Comparison of ENCODE assay signal across 13 mouse cellular contexts in the genomic region with DNA sequence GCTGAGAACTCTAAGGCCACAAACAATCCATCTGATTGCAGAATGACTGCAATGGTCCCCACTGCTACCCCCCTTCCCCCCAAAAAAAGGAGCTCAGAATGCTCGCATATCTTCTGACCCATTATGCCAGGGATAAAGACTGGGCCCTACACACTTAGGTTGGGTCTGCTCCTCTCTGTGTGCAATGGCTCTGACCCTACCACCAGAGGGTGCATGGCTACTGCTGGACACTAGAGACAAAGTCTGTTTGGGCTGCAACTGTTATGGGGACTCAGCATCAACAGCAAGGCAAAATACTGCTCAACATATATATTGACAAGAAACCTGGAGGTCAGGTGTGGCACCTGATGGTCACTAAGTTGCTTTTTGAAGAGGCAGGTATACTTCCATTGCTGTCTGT. TPM values are rescaled to one million over a fixed set of nuclear protein-coding genes. Genes with fewer than 3 reads are reported as not detected.
DNase-seq lines count a peak whose midpoint lies in the region; ATAC-seq and TF ChIP-seq lines count a peak whose summit lies in the region.
"Had no signal": no experiment of that assay in that cellular context is flagged by ENCODE, and none has a peak within 500 bp of the region (broad histone marks: within the 10 kb centered on the region; RNA-seq: fewer than 3 reads in every experiment).

No protein-coding gene starts in this region.

- TF ChIP-seq POLR2A in bone marrow, adult 2 months (IDR thresholded peaks at IDR 0.05; ENCODE audit: borderline replicate concordance, control insufficient read depth, low read depth, low read length) = no peak

- no peak overlapping the region for H3K9ac ChIP-seq in kidney, postnatal 0 days (ENCODE audit: low read depth, low read length)
- H3K9ac ChIP-seq in hindbrain, embryonic 11.5 days (ENCODE audit: low read depth, low read length) = no peak overlapping the region
- H3K9ac ChIP-seq: hindbrain, embryonic 15.5 days; neural tube, embryonic 12.5 days had no signal

- H3K27me3 ChIP-seq in kidney, postnatal 0 days (ENCODE audit: insufficient read depth, low read length) = no peaks in the 10 kb centered on the region
- H3K27me3 ChIP-seq in splenic B cell, adult 2 months (ENCODE audit: control insufficient read depth, insufficient read depth, low read length, poor library complexity, severe bottlenecking) = no peaks in the 10 kb centered on the region
- H3K27me3 ChIP-seq in hindbrain, embryonic 11.5 days (ENCODE audit: control insufficient read depth, insufficient read depth, low read length) = no peaks in the 10 kb centered on the region
- H3K27me3 ChIP-seq: hindbrain, embryonic 15.5 days; neural tube, embryonic 12.5 days had no signal

- DNase-seq in kidney, postnatal 0 days (ENCODE audit: low spot score) = peak; percentile 23
- DNase-seq in kidney, adult 11 months = no peak
- DNase-seq in thymus, postnatal 25 days = peak; percentile 3
- DNase-seq in thymus, postnatal 10 days (ENCODE audit: low spot score in 2 of 2) = no peak
- peak; percentile 21 for DNase-seq in splenic B cell, adult 2 months (ENCODE audit: low read depth, low spot score)
- no peak for DNase-seq in hindbrain, embryonic 11.5 days (ENCODE audit: low spot score)
- DNase-seq: cerebellum, adult 9-10 months; layer of hippocampus, postnatal 36 days; lung, postnatal 10 days had no signal

- no peak overlapping the region for H3K4me2 ChIP-seq in kidney, postnatal 0 days (ENCODE audit: low read length)
- H3K4me2 ChIP-seq in hindbrain, embryonic 11.5 days (replicated peaks; ENCODE audit: low read depth, low read length) = no peak overlapping the region
- H3K4me2 ChIP-seq: hindbrain, embryonic 15.5 days; neural tube, embryonic 12.5 days had no signal

- no peak overlapping the region for H3K27ac ChIP-seq in kidney, postnatal 0 days
- H3K27ac ChIP-seq in bone marrow, adult 2 months (ENCODE audit: control insufficient read depth, insufficient read depth, low read depth, low read length, poor library complexity) = no peak overlapping the region
- H3K27ac ChIP-seq in hindbrain, embryonic 11.5 days (ENCODE audit: low read depth, low read length) = no peak overlapping the region
- H3K27ac ChIP-seq: hindbrain, embryonic 15.5 days; neural tube, embryonic 12.5 days had no signal

- no peaks in the 10 kb centered on the region for H3K4me1 ChIP-seq in kidney, postnatal 0 days (replicated peaks; ENCODE audit: insufficient read depth, low read length)
- no peaks in the 10 kb centered on the region for H3K4me1 ChIP-seq in bone marrow, adult 2 months (ENCODE audit: control insufficient read depth, insufficient read depth, low read length)
- H3K4me1 ChIP-seq in hindbrain, embryonic 11.5 days (replicated peaks; ENCODE audit: control insufficient read depth, insufficient read depth, low read length) = no peaks in the 10 kb centered on the region
- H3K4me1 ChIP-seq: hindbrain, embryonic 15.5 days; neural tube, embryonic 12.5 days had no signal

- no peak for ATAC-seq in kidney, postnatal 0 days (replicated peaks; ENCODE audit: low FRiP score, low read depth)
- no peak for ATAC-seq in megakaryocyte, adult 5-6 weeks (ENCODE audit: poor library complexity, severe bottlenecking)
- ATAC-seq in hindbrain, embryonic 11.5 days (ENCODE audit: low FRiP score) = no peak

- WGBS in kidney, postnatal 0 days = 92% methylated on average over 1 of the region's 1 CpGs
- 100% methylated on average over 1 of the region's 1 CpGs for WGBS in bone marrow, adult 2 months
- 90% methylated on average over 1 of the region's 1 CpGs for WGBS in hindbrain, embryonic 11.5 days

- H3K36me3 ChIP-seq in kidney, postnatal 0 days (ENCODE audit: insufficient read depth, low read length) = peaks cover 7% of the 10 kb centered on the region; the same call in 1 of the 2 replicates
- no peaks in the 10 kb centered on the region for H3K36me3 ChIP-seq in splenic B cell, adult 2 months (ENCODE audit: control insufficient read depth, insufficient read depth, low read length, poor library complexity, severe bottlenecking)
- H3K36me3 ChIP-seq in hindbrain, embryonic 11.5 days (ENCODE audit: control insufficient read depth, insufficient read depth, low read length) = no peaks in the 10 kb centered on the region

- H3K4me3 ChIP-seq in kidney, postnatal 0 days (replicated peaks; ENCODE audit: low read depth, low read length) = no peak overlapping the region
- H3K4me3 ChIP-seq in bone marrow, adult 2 months (replicated peaks; ENCODE audit: control insufficient read depth, low read depth, low read length) = no peak overlapping the region
- H3K4me3 ChIP-seq in hindbrain, embryonic 11.5 days (ENCODE audit: low read depth, low read length) = no peak overlapping the region
- H3K4me3 ChIP-seq: hindbrain, embryonic 15.5 days; neural tube, embryonic 12.5 days had no signal

- H3K9me3 ChIP-seq in kidney, postnatal 0 days (replicated peaks; ENCODE audit: low read length) = no peaks in the 10 kb centered on the region
- no peaks in the 10 kb centered on the region for H3K9me3 ChIP-seq in hindbrain, embryonic 11.5 days (ENCODE audit: control insufficient read depth, low read length)
- H3K9me3 ChIP-seq: hindbrain, embryonic 15.5 days; neural tube, embryonic 12.5 days had no signal

- TF ChIP-seq CTCF in kidney, postnatal 0 days (IDR thresholded peaks at IDR 0.05; ENCODE audit: low read depth) = peak; percentile 66
- TF ChIP-seq CTCF in bone marrow, adult 2 months (IDR thresholded peaks at IDR 0.05; ENCODE audit: control insufficient read depth, insufficient read depth, low read length) = peak; percentile 14; the same call in 1 of the 2 replicates

RNA-seq across cellular contexts. Expression of gene Tmtc4, which starts 32.9 kb away (rescaled TPM):
- 25.8 and 28.4 TPM in 2 replicates for polyA plus RNA-seq in kidney, postnatal 0 days (2015; fragmentation: Nextera tagmentation; extraction: Ambion mirVana)
- polyA plus RNA-seq in bone marrow, adult 2 months (2011; ENCODE audit: insufficient read depth, insufficient read length, low replicate concordance, missing spikeins) = 3.4 TPM in 1 of 2 replicates, not detected in the other
- 2.2 and 4.2 TPM in 2 replicates for total RNA-seq in megakaryocyte, adult 5-6 weeks (2015)
- total RNA-seq in megakaryocyte, adult 5-6 weeks (2017) = 3.9 and 15.0 TPM in 2 replicates
- polyA plus RNA-seq in hindbrain, embryonic 11.5 days (2014; fragmentation: Nextera tagmentation; extraction: Ambion mirVana) = 40.0 and 43.5 TPM in 2 replicates

RNA-seq across cellular contexts. Expression of gene Ggact, which starts 37.4 kb away (rescaled TPM):
- 41.1 and 43.9 TPM in 2 replicates for polyA plus RNA-seq in kidney, postnatal 0 days (2015; fragmentation: Nextera tagmentation; extraction: Ambion mirVana)
- 4.6 and 15.9 TPM in 2 replicates for polyA plus RNA-seq in bone marrow, adult 2 months (2011; ENCODE audit: insufficient read depth, insufficient read length, low replicate concordance, missing spikeins)
- total RNA-seq in megakaryocyte, adult 5-6 weeks (2015) = 0.65 and 1.2 TPM in 2 replicates
- 0.20 and 0.51 TPM in 2 replicates for total RNA-seq in megakaryocyte, adult 5-6 weeks (2017)
- polyA plus RNA-seq in hindbrain, embryonic 11.5 days (2014; fragmentation: Nextera tagmentation; extraction: Ambion mirVana) = 5.1 and 5.6 TPM in 2 replicates

Comparison
In these comparisons a context has a peak if more than half of its experiments do, and no peak if none do; other contexts are left out.
1. DNase-seq: peak in kidney, postnatal 0 days (single experiment), thymus, postnatal 25 days (single experiment) and splenic B cell, adult 2 months (single experiment); none in kidney, adult 11 months (single experiment), thymus, postnatal 10 days (0 of 2) and hindbrain, embryonic 11.5 days (single experiment).